Mouse (Mus musculus) neural tube, embryonic 11.5 days (tissue): ENCODE data around the gene Krit1. TPM values are rescaled to one million over a fixed set of nuclear protein-coding genes. Genes with fewer than 3 reads are reported as not detected.

Experiments used
- polyA plus RNA-seq: library from polyadenylated mRNA; unstranded; fragments of >200 nt; fragmentation: Nextera tagmentation; extraction: Ambion mirVana; gene quantifications from 2 replicates; pipeline ENCODE4 v1.2.1, GENCODE M21; 2014

Krit1 gene
- polyA plus RNA-seq, 1 experiment from 2014 or later = 62.8 TPM

Other genes with a start within 250 kb of the Krit1 start
- gene 1700109H08Rik, start 231.6 kb upstream of the Krit1 start, polyA plus RNA-seq = 2.5 and 3.0 TPM in 2 replicates
- gene Pex1, start 207.1 kb upstream of the Krit1 start, polyA plus RNA-seq = 14.7 and 17.0 TPM in 2 replicates
- 12.9 and 16.4 TPM in 2 replicates for gene Rbm48, start 206.6 kb upstream of the Krit1 start, polyA plus RNA-seq
- not detected in 2 replicates for gene Tmbim7, start 152.0 kb upstream of the Krit1 start, polyA plus RNA-seq
- gene Gatad1, start 146.0 kb upstream of the Krit1 start, polyA plus RNA-seq = 73.1 and 77.4 TPM in 2 replicates
- gene Ankib1, start 259 bp upstream of the Krit1 start, polyA plus RNA-seq = 17.3 and 17.4 TPM in 2 replicates
- 0.20 TPM in 1 of 2 replicates, not detected in the other for gene Lrrd1, start 42.0 kb downstream of the Krit1 start, polyA plus RNA-seq
- 7.9 and 10.3 TPM in 2 replicates for gene Mterf1a, start 90.7 kb downstream of the Krit1 start, polyA plus RNA-seq
- 144 and 147 TPM in 2 replicates for gene Akap9, start 124.9 kb downstream of the Krit1 start, polyA plus RNA-seq